Mouse (Mus musculus) kidney, postnatal 14 days (tissue): Measurements from ENCODE around the gene Cbln3.

Experiments
- DNase-seq: peaks from one replicate; pipeline ENCODE4 v3.0.0; 2022; ENCODE audit warnings: mixed read lengths

The Cbln3 gene

DNA sequence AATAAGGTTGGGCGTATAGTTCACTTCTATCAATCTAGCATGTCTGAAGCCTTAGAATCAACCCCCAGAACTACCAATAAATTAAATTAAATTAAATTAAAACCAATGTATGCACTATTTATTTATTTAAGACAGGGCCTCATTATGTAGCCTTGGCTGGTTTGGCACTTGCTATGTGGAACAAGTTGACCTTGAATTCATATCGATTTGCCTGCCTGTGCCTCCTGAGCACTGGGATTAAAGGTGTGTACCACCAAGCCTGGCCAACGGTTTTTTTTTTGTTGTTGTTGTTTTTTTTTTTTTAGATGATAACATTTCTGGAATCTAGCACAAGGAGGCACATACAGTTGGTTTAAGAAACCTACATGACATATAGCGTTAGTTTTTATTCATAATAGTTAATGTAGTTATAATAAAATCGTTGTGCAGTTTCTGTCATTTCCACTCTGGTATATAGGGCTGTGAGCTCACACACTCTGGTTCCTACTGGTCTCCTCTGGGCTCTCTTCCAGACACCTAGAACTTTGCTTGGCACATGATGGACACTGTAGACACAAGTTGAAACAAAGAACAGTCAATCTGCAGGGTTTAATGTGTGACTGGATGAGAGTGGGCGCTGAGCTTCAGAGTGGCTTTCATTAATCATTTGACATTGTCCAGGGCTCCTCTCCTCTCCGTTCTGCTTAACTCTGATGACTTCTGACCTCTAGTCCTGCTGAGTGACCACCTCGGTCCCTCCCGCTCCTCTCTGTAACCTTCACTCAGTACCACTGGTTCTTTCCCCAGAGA lies 38.5 kb downstream of the Cbln3 start:
- DNase-seq: peak; percentile 70

DNA sequence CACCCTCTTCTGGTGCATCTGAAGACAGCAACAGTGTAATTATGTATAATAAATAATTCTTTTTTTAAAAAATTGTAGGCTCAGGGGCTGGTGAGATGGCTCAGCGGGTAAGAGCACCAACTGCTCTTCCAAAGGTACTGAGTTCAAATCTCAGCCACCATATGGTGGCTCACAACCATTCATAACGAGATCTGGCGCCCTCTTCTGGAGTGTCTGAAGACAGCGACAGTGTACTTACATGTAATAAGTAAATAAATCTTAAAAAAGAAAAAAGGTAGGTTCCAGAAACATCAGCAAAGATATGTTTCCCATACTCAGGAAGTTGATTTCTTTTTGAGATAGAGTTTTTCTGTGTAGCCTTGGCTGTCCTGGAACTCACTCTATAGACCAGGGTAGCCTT lies 41.4 kb downstream of the Cbln3 start:
- no peak for DNase-seq

DNA sequence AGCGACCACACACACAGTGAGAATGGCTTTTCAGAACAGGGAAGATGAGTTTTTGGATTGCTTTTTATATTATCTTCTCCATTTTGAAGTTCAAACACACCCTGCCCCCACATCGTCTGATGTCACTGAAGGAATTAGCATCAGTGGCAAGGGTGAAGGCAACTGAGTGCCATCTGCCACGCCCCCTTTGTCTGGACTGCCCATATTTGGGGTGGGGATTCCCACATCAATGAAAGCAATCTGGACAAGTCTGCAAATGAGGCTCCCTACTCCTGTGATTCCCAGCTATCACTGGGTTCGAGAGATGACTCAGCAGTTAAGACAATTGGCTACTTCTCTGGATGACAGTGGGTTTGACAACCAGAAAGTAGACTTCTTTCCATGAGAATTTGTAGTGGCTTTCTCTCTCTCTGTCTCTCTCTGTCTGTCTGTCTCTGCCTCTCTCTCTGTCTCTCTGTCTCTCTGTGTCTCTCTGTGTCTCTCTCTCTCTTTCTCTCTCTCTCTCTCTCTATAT lies 43.3 kb downstream of the Cbln3 start:
- DNase-seq: no peak

DNA sequence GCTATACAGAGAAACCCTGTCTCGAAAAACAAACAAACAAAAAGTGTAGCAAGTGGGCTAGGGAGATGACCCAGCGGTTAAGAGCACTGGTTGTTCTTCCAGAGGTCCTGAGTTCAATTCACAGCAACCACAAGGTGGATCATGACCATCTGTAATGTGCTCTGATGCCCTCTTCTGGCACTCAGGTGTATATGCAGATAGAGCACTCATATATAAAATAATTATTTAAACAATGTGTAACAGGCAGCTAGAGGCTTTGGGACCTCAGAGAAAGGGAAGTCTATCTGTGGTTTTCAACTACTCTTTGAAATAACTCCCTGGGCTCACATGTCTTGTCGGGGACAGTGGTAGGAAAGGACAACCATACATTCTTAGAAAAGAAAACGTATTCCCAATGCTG lies 45.5 kb downstream of the Cbln3 start:
- no peak for DNase-seq

- no peak for DNase-seq
Observed at GRCm38 (mm10) chr14:55838312-55838711, 45.9 kb downstream of the Cbln3 start.

DNA sequence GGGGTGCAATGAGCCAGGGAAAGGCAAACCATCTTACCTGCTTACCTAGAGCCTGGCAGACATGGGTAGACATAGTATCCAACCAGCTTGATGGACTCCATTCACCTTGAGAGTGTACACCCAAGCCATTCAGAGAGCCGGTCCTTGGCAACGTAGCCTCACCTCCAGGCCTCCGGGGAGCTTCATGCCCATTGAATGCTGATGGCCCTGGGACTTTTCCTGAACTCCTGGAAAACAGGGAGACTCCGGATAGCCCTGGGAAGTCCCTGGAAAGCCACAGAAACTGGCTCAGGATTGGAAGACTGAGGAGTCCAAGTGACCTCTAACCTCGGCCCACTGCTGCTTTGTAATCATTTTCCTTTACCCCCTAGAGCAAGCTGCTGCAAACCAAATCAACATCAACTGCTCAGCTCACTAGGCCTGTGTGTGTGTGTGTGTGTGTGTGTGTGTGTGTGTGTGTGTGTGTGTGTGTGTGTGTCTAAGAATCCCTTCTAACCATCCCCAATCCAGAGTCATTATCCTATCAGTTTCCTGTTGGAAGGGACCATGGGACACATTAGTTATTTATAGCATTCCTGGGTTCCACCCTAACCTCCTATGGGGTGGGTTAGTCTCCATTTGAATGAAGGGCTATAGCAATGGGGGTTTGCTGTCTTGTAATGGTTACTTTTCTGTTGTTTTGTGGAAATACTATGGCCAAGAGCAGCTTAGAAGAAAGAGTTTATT lies 49.2 kb downstream of the Cbln3 start:
- DNase-seq: no peak

GRCm38 (mm10) chr14:55833126-55833525 lies 51.1 kb downstream of the Cbln3 start:
- no peak for DNase-seq

GRCm38 (mm10) chr14:55830331-55830730 lies 53.9 kb downstream of the Cbln3 start:
- DNase-seq: no peak

DNA sequence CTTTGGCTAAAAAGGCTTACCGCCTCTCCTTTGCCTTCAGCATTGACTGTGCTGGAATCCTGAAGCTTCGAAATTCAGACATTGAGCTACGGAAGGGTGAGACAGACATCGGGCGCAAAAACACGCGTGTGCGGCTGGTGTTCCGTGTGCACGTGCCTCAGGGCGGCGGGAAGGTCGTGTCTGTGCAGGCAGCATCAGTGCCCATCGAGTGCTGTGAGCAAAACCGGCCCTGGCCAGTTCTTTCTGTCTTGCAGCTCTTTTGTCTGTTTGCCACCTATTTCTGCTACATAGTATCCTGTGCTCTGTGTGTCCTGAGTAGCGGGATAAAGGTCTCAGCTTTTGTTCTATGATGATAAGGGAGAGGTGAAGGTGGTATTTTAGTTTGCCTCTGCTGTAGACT lies 54.3 kb downstream of the Cbln3 start:
- DNase-seq: no peak
